ENCODE assay signal across 10 mouse cellular contexts in the genomic region with DNA sequence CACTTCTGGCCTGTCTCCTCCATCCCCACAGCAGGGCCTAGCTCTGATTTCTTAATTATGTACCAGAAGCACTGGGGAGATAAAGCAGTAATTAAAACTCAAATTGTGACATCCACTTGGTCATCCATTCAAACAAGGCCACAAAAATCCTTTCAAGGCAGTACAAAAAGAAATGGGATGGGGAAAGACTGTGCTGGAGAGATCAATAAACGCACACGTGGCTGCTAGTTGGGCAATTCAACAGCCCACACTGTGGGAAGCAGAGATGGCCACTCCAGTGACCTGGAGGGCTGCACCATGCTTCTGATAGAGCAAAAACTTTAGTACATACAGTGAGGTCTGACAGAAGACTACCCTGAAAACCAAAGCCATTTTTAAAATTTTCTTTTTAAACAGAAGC. TPM values are rescaled to one million over a fixed set of nuclear protein-coding genes. Genes with fewer than 3 reads are reported as not detected.
DNase-seq lines count a peak whose midpoint lies in the region; ATAC-seq and TF ChIP-seq lines count a peak whose summit lies in the region.
"Had no signal": no experiment of that assay in that cellular context is flagged by ENCODE, and none has a peak within 500 bp of the region (broad histone marks: within the 10 kb centered on the region; RNA-seq: fewer than 3 reads in every experiment).

No protein-coding gene starts in this region.

- H3K9ac ChIP-seq in lung, embryonic 14.5 days: no peak overlapping the region
- no peak overlapping the region for H3K9ac ChIP-seq in lung, postnatal 0 days (replicated peaks; ENCODE audit: low read depth)
- peak overlapping the region; percentile 73 for H3K9ac ChIP-seq in forebrain, postnatal 0 days
- no peak overlapping the region for H3K9ac ChIP-seq in liver, embryonic 14.5 days (replicated peaks)
- H3K9ac ChIP-seq in neural tube, embryonic 15.5 days (replicated peaks): peak overlapping the region; percentile 82; the same call in 1 of the 2 replicates

- no peak overlapping the region for H3K27ac ChIP-seq in lung, embryonic 14.5 days (ENCODE audit: low read depth)
- no peak overlapping the region for H3K27ac ChIP-seq in lung, postnatal 0 days (ENCODE audit: low read length)
- no peak overlapping the region for H3K27ac ChIP-seq in forebrain, postnatal 0 days (ENCODE audit: low read depth, low read length)
- H3K27ac ChIP-seq in liver, embryonic 14.5 days: no peak overlapping the region
- no peak overlapping the region for H3K27ac ChIP-seq in neural tube, embryonic 15.5 days (replicated peaks)
- H3K27ac ChIP-seq: heart, adult 2 months had no signal

- H3K4me3 ChIP-seq in lung, embryonic 14.5 days (ENCODE audit: low read depth, low read length): no peak overlapping the region
- H3K4me3 ChIP-seq in lung, postnatal 0 days (ENCODE audit: low read depth, low read length): no peak overlapping the region
- H3K4me3 ChIP-seq in forebrain, postnatal 0 days (ENCODE audit: low read depth, low read length): peak overlapping the region; percentile 78
- no peak overlapping the region for H3K4me3 ChIP-seq in liver, embryonic 14.5 days (ENCODE audit: insufficient read depth in 1 of 2, low read depth in 2 of 2, low read length in 2 of 2)
- H3K4me3 ChIP-seq in neural tube, embryonic 15.5 days (replicated peaks): peak overlapping the region; percentile 78

- no peak for ATAC-seq in lung, embryonic 14.5 days (ENCODE audit: insufficient read depth)
- ATAC-seq in lung, postnatal 0 days: no peak
- no peak for ATAC-seq in forebrain, postnatal 0 days
- no peak for ATAC-seq in liver, embryonic 14.5 days (ENCODE audit: insufficient read depth)
- no peak for ATAC-seq in neural tube, embryonic 15.5 days (ENCODE audit: low FRiP score)

- peak overlapping the region; percentile 84; the same call in 1 of the 2 replicates for H3K4me2 ChIP-seq in lung, embryonic 14.5 days
- no peak overlapping the region for H3K4me2 ChIP-seq in lung, postnatal 0 days (replicated peaks; ENCODE audit: low read depth, low read length)
- peak overlapping the region; percentile 59 for H3K4me2 ChIP-seq in forebrain, postnatal 0 days (ENCODE audit: low read depth)
- H3K4me2 ChIP-seq in liver, embryonic 14.5 days (ENCODE audit: low read depth): peak overlapping the region; percentile 74
- peak overlapping the region; percentile 60 for H3K4me2 ChIP-seq in neural tube, embryonic 15.5 days

- intact Hi-C loops in left cerebral cortex, postnatal 25 days (cut with DNase I): no loop called here

- no peak for TF ChIP-seq EP300 in lung, postnatal 0 days (IDR thresholded peaks at IDR 0.05)
- TF ChIP-seq EP300 in liver, embryonic 14.5 days (IDR thresholded peaks at IDR 0.05; ENCODE audit: low read depth): no peak

- H3K27me3 ChIP-seq in lung, embryonic 14.5 days (ENCODE audit: insufficient read depth, low read length): no peaks in the 10 kb centered on the region
- no peaks in the 10 kb centered on the region for H3K27me3 ChIP-seq in lung, postnatal 0 days (replicated peaks; ENCODE audit: insufficient read depth, low read length)
- no peaks in the 10 kb centered on the region for H3K27me3 ChIP-seq in forebrain, postnatal 0 days (ENCODE audit: insufficient read depth, low read length)
- peaks cover 4% of the 10 kb centered on the region for H3K27me3 ChIP-seq in liver, embryonic 14.5 days (ENCODE audit: control insufficient read depth, insufficient read depth, low read length)
- no peaks in the 10 kb centered on the region for H3K27me3 ChIP-seq in neural tube, embryonic 15.5 days (replicated peaks)

- 51% methylated on average over 2 of the region's 2 CpGs for WGBS in lung, embryonic 14.5 days
- 53% methylated on average over 2 of the region's 2 CpGs for WGBS in lung, postnatal 0 days
- WGBS in forebrain, postnatal 0 days: 23% methylated on average over 2 of the region's 2 CpGs
- WGBS in liver, embryonic 14.5 days (ENCODE audit: insufficient replicate concordance): 55% methylated on average over 2 of the region's 2 CpGs
- WGBS in neural tube, embryonic 15.5 days: 11% methylated on average over 2 of the region's 2 CpGs

- TF ChIP-seq CTCF in lung, embryonic 14.5 days (IDR thresholded peaks at IDR 0.05; ENCODE audit: low read depth): no peak
- TF ChIP-seq CTCF in lung, postnatal 0 days (IDR thresholded peaks at IDR 0.05): no peak
- no peak for TF ChIP-seq CTCF in forebrain, postnatal 0 days (IDR thresholded peaks at IDR 0.05; ENCODE audit: low read depth)
- no peak for TF ChIP-seq CTCF in liver, embryonic 14.5 days (IDR thresholded peaks at IDR 0.05; ENCODE audit: low read depth)

- no peaks in the 10 kb centered on the region for H3K9me3 ChIP-seq in lung, embryonic 14.5 days (ENCODE audit: low read depth, low read length)
- no peaks in the 10 kb centered on the region for H3K9me3 ChIP-seq in lung, postnatal 0 days (ENCODE audit: low read length)
- no peaks in the 10 kb centered on the region for H3K9me3 ChIP-seq in forebrain, postnatal 0 days (ENCODE audit: low read length)
- H3K9me3 ChIP-seq in liver, embryonic 14.5 days (ENCODE audit: control insufficient read depth, low read length): no peaks in the 10 kb centered on the region
- H3K9me3 ChIP-seq in neural tube, embryonic 15.5 days (replicated peaks): no peaks in the 10 kb centered on the region

- no peaks in the 10 kb centered on the region for H3K36me3 ChIP-seq in lung, embryonic 14.5 days (ENCODE audit: insufficient read depth)
- no peaks in the 10 kb centered on the region for H3K36me3 ChIP-seq in lung, postnatal 0 days (ENCODE audit: insufficient read depth, low read length)
- peaks cover 13% of the 10 kb centered on the region for H3K36me3 ChIP-seq in forebrain, postnatal 0 days (ENCODE audit: insufficient read depth)
- H3K36me3 ChIP-seq in liver, embryonic 14.5 days (replicated peaks; ENCODE audit: control insufficient read depth, insufficient read depth, low read depth): no peaks in the 10 kb centered on the region
- H3K36me3 ChIP-seq in neural tube, embryonic 15.5 days: peaks cover 10% of the 10 kb centered on the region; the same call in 1 of the 2 replicates

- H3K4me1 ChIP-seq in lung, embryonic 14.5 days (ENCODE audit: insufficient read depth): peaks cover 3% of the 10 kb centered on the region; the same call in 1 of the 2 replicates
- peaks cover 5% of the 10 kb centered on the region; the same call in 1 of the 2 replicates for H3K4me1 ChIP-seq in lung, postnatal 0 days (ENCODE audit: insufficient read depth, low read depth, low read length)
- peaks cover 21% of the 10 kb centered on the region for H3K4me1 ChIP-seq in forebrain, postnatal 0 days (ENCODE audit: insufficient read depth)
- H3K4me1 ChIP-seq in liver, embryonic 14.5 days (replicated peaks; ENCODE audit: control insufficient read depth in 2 of 2, insufficient read depth in 2 of 2, low read length in 1 of 2): peaks cover 0 to 9% of the 10 kb centered on the region in 2 experiments; a peak in 2 of 4 replicates
- peaks cover 31% of the 10 kb centered on the region for H3K4me1 ChIP-seq in neural tube, embryonic 15.5 days

- no peak for DNase-seq in lung, embryonic 14.5 days
- no peak for DNase-seq in lung, postnatal 0 days (ENCODE audit: low spot score)
- DNase-seq in forebrain, postnatal 0 days: no peak
- DNase-seq in liver, embryonic 14.5 days (ENCODE audit: low read depth in 3 of 3, low spot score in 3 of 3): no peak
- no peak for DNase-seq in left cerebral cortex, postnatal 25 days (ENCODE audit: low spot score in 2 of 2)
- no peak for DNase-seq in heart, adult 18-20 months
- no peak for DNase-seq in layer of hippocampus, postnatal 36 days
- DNase-seq: heart, adult 2 months; kidney, adult 18-20 months had no signal

RNA-seq across cellular contexts. Expression of gene Paqr3, which starts 1.3 kb away (rescaled TPM):
- 3.4 and 4.6 TPM in 2 replicates for polyA plus RNA-seq in lung, embryonic 14.5 days (2014; fragmentation: Nextera tagmentation; extraction: Ambion mirVana)
- 1.2 and 1.4 TPM in 2 replicates for polyA plus RNA-seq in lung, postnatal 0 days (2015; fragmentation: Nextera tagmentation; extraction: Ambion mirVana)
- 30.9 and 32.3 TPM in 2 replicates for total RNA-seq in forebrain, postnatal 0 days (2014; rRNA removed)
- 7.9 and 10.6 TPM in 2 replicates for polyA plus RNA-seq in forebrain, postnatal 0 days (2015; fragmentation: Nextera tagmentation; extraction: Ambion mirVana)
- 0.59 and 0.86 TPM in 2 replicates for polyA plus RNA-seq in liver, embryonic 14.5 days (2012; rRNA removed)
- polyA plus RNA-seq in liver, embryonic 14.5 days (2014; fragmentation: Nextera tagmentation; extraction: Ambion mirVana): 0.49 and 0.77 TPM in 2 replicates
- polyA plus RNA-seq in neural tube, embryonic 15.5 days (2015; fragmentation: Nextera tagmentation; extraction: Ambion mirVana): 15.7 and 17.6 TPM in 2 replicates
- 10 to 100 TPM; 27.7 to 28.3 TPM for total RNA-seq in left cerebral cortex, postnatal 25 days (2021)
- 1 to 10 TPM; 3.0 to 3.5 TPM for total RNA-seq in heart, adult 18-20 months (2021)
- 10 to 100 TPM; 28.2 to 38.6 TPM for total RNA-seq in layer of hippocampus, postnatal 36 days (2021)

Comparison
In these comparisons a context has a peak if more than half of its experiments do, and no peak if none do; other contexts are left out.
1. H3K4me3 ChIP-seq: peak in forebrain, postnatal 0 days (single experiment) and neural tube, embryonic 15.5 days (single experiment); none in lung, embryonic 14.5 days (single experiment), lung, postnatal 0 days (single experiment) and liver, embryonic 14.5 days (0 of 2).
2. H3K9ac ChIP-seq: peak in forebrain, postnatal 0 days (single experiment) and neural tube, embryonic 15.5 days (single experiment); none in lung, embryonic 14.5 days (single experiment), lung, postnatal 0 days (single experiment) and liver, embryonic 14.5 days (single experiment).